Mouse (Mus musculus): Measurements from ENCODE around the gene Plxnb2. TPM values are rescaled to one million over a fixed set of nuclear protein-coding genes. Genes with fewer than 3 reads are reported as not detected.

The Plxnb2 gene
- polyA plus RNA-seq, 2 experiments: 170 to 212 TPM

GRCm38 (mm10) chr15:89122649-89123366 is 57.8 kb downstream of the Plxnb2 start, which contains the start of gene Tubgcp6:
Tubgcp6 (minus strand) TSS chr15:89123112.
- WGBS: under 1% methylated on average over 47 of the region's 47 CpGs
- TF ChIP-seq POLR2A (IDR thresholded peaks at IDR 0.05; ENCODE audit: borderline replicate concordance, extremely low read depth, insufficient read depth, insufficient read length): peak; percentile 74; the same call in 1 of the 2 replicates
- peak within 1 kb of the TSS; percentile 56 for H3K27ac ChIP-seq (replicated peaks; ENCODE audit: low read depth, low read length)

GRCm38 (mm10) chr15:89118007-89118406 is 62.6 kb downstream of the Plxnb2 start:
- Histone ChIP-seq H3K27ac (replicated peaks; ENCODE audit: low read depth, low read length) (no peak overlapping the region), H3K27me3 (ENCODE audit: control insufficient read depth, insufficient read depth, low read length) (no peaks in the 10 kb centered on the region), H3K9me3 (ENCODE audit: control insufficient read depth, low read length) (no peaks in the 10 kb centered on the region), H3K4me3 (replicated peaks; ENCODE audit: low read length) (no peak overlapping the region), H3K4me1 (ENCODE audit: control insufficient read depth, insufficient read depth, low read length) (peaks cover 18% of the 10 kb centered on the region), H3K4me2 (replicated peaks; ENCODE audit: low read depth, low read length, severe bottlenecking) (no peak overlapping the region), H3K36me3 (ENCODE audit: control insufficient read depth, insufficient read depth, low read length) (peaks cover 62% of the 10 kb centered on the region), H3K9ac (ENCODE audit: low read depth, low read length, severe bottlenecking) (no peak overlapping the region)
- TF ChIP-seq POLR2A (IDR thresholded peaks at IDR 0.05; ENCODE audit: borderline replicate concordance, extremely low read depth, insufficient read depth, insufficient read length): no peak
- DNase-seq (ENCODE audit: low spot score): no peak
- ATAC-seq (ENCODE audit: low FRiP score, low read depth): no peak

More at GRCm38 (mm10) chr15:89122649-89123366, 57.8 kb downstream of the Plxnb2 start, which contains the start of gene Tubgcp6:
- Histone ChIP-seq H3K36me3 (ENCODE audit: control insufficient read depth, insufficient read depth, low read length) (peaks cover 20% of the 10 kb centered on the region), H3K4me2 (replicated peaks; ENCODE audit: low read depth, low read length, severe bottlenecking) (peak within 1 kb of the TSS; percentile 81), H3K4me3 (replicated peaks; ENCODE audit: low read length) (peak within 1 kb of the TSS; percentile 83), H3K9me3 (ENCODE audit: control insufficient read depth, low read length) (no peaks in the 10 kb centered on the region), H3K9ac (ENCODE audit: low read depth, low read length, severe bottlenecking) (peak within 1 kb of the TSS; percentile 85), H3K4me1 (ENCODE audit: control insufficient read depth, insufficient read depth, low read length) (peaks cover 28% of the 10 kb centered on the region), H3K27me3 (ENCODE audit: control insufficient read depth, insufficient read depth, low read length) (no peaks in the 10 kb centered on the region)
- ATAC-seq (ENCODE audit: low FRiP score, low read depth) (peak; percentile 93), DNase-seq (ENCODE audit: low spot score) (peak; percentile 94)

GRCm38 (mm10) chr15:89110147-89110546 is 70.4 kb downstream of the Plxnb2 start:
- no peak for DNase-seq (ENCODE audit: low spot score)
- Histone ChIP-seq H3K4me2 (replicated peaks; ENCODE audit: low read depth, low read length, severe bottlenecking) (no peak overlapping the region), H3K36me3 (ENCODE audit: control insufficient read depth, insufficient read depth, low read length) (peaks cover 93% of the 10 kb centered on the region), H3K27ac (replicated peaks; ENCODE audit: low read depth, low read length) (no peak overlapping the region), H3K4me1 (ENCODE audit: control insufficient read depth, insufficient read depth, low read length) (no peaks in the 10 kb centered on the region), H3K9me3 (ENCODE audit: control insufficient read depth, low read length) (no peaks in the 10 kb centered on the region), H3K4me3 (replicated peaks; ENCODE audit: low read length) (no peak overlapping the region), H3K27me3 (ENCODE audit: control insufficient read depth, insufficient read depth, low read length) (no peaks in the 10 kb centered on the region), H3K9ac (ENCODE audit: low read depth, low read length, severe bottlenecking) (no peak overlapping the region)
- no peak for TF ChIP-seq POLR2A (IDR thresholded peaks at IDR 0.05; ENCODE audit: borderline replicate concordance, extremely low read depth, insufficient read depth, insufficient read length)
- no peak for ATAC-seq (ENCODE audit: low FRiP score, low read depth)
- 78% methylated on average over 9 of the region's 9 CpGs for WGBS

GRCm38 (mm10) chr15:89106976-89107375 is 73.6 kb downstream of the Plxnb2 start:
- H3K36me3 ChIP-seq (ENCODE audit: control insufficient read depth, insufficient read depth, low read length): peaks cover 95% of the 10 kb centered on the region
- H3K27me3 ChIP-seq (ENCODE audit: control insufficient read depth, insufficient read depth, low read length): no peaks in the 10 kb centered on the region
- H3K4me3 ChIP-seq (replicated peaks; ENCODE audit: low read length): no peak overlapping the region
- no peak overlapping the region for H3K27ac ChIP-seq (replicated peaks; ENCODE audit: low read depth, low read length)
- no peaks in the 10 kb centered on the region for H3K4me1 ChIP-seq (ENCODE audit: control insufficient read depth, insufficient read depth, low read length)
- no peak for TF ChIP-seq POLR2A (IDR thresholded peaks at IDR 0.05; ENCODE audit: borderline replicate concordance, extremely low read depth, insufficient read depth, insufficient read length)
- DNase-seq (ENCODE audit: low spot score) (no peak), ATAC-seq (ENCODE audit: low FRiP score, low read depth) (no peak)
- WGBS: 92% methylated on average over 1 of the region's 1 CpGs
- H3K9me3 ChIP-seq (ENCODE audit: control insufficient read depth, low read length): no peaks in the 10 kb centered on the region
- H3K9ac ChIP-seq (ENCODE audit: low read depth, low read length, severe bottlenecking): no peak overlapping the region
- H3K4me2 ChIP-seq (replicated peaks; ENCODE audit: low read depth, low read length, severe bottlenecking): no peak overlapping the region

- ATAC-seq (ENCODE audit: low FRiP score, low read depth) (no peak), DNase-seq (ENCODE audit: low spot score) (no peak)
- H3K9ac ChIP-seq (ENCODE audit: low read depth, low read length, severe bottlenecking): no peak overlapping the region
- no peaks in the 10 kb centered on the region for H3K9me3 ChIP-seq (ENCODE audit: control insufficient read depth, low read length)
- WGBS: 89% methylated on average over 13 of the region's 13 CpGs
- no peak overlapping the region for H3K4me3 ChIP-seq (replicated peaks; ENCODE audit: low read length)
- no peak overlapping the region for H3K27ac ChIP-seq (replicated peaks; ENCODE audit: low read depth, low read length)
- peaks cover 95% of the 10 kb centered on the region for H3K36me3 ChIP-seq (ENCODE audit: control insufficient read depth, insufficient read depth, low read length)
- H3K4me1 ChIP-seq (ENCODE audit: control insufficient read depth, insufficient read depth, low read length): no peaks in the 10 kb centered on the region
- no peaks in the 10 kb centered on the region for H3K27me3 ChIP-seq (ENCODE audit: control insufficient read depth, insufficient read depth, low read length)
- no peak for TF ChIP-seq POLR2A (IDR thresholded peaks at IDR 0.05; ENCODE audit: borderline replicate concordance, extremely low read depth, insufficient read depth, insufficient read length)
- H3K4me2 ChIP-seq (replicated peaks; ENCODE audit: low read depth, low read length, severe bottlenecking): no peak overlapping the region
Observed at GRCm38 (mm10) chr15:89106073-89106472, 74.5 kb downstream of the Plxnb2 start.

Small RNA genes lying within 50 kb of the gene (microRNA-seq; reads per million reads assigned to microRNA genes)
- gene Mir6958 (2.3 reads per million, percentile 3 among the genes with 10 or more reads in this experiment), gene Mir7118 (not detected)

Other genes with a start within 250 kb of the Plxnb2 start
- 0.08 TPM in 1 of 2 replicates, not detected in the other for gene Ttll8, start 226.4 kb downstream of the Plxnb2 start, polyA plus RNA-seq (2012; rRNA removed)
- not detected in 2 replicates for gene Ttll8, start 226.4 kb downstream of the Plxnb2 start, polyA plus RNA-seq (2014; fragmentation: Nextera tagmentation; extraction: Ambion mirVana)
- 0.31 and 0.36 TPM in 2 replicates for gene Mlc1, start 201.8 kb downstream of the Plxnb2 start, polyA plus RNA-seq (2012; rRNA removed)
- gene Mlc1, start 201.8 kb downstream of the Plxnb2 start, polyA plus RNA-seq (2014; fragmentation: Nextera tagmentation; extraction: Ambion mirVana): 0.12 and 0.21 TPM in 2 replicates
- 0.04 and 0.10 TPM in 2 replicates for gene Mov10l1, start 197.9 kb downstream of the Plxnb2 start, polyA plus RNA-seq (2012; rRNA removed)
- 0.11 and 0.19 TPM in 2 replicates for gene Mov10l1, start 197.9 kb downstream of the Plxnb2 start, polyA plus RNA-seq (2014; fragmentation: Nextera tagmentation; extraction: Ambion mirVana)
- gene Panx2, start 121.1 kb downstream of the Plxnb2 start, polyA plus RNA-seq (2012; rRNA removed): 1.9 and 2.0 TPM in 2 replicates
- gene Panx2, start 121.1 kb downstream of the Plxnb2 start, polyA plus RNA-seq (2014; fragmentation: Nextera tagmentation; extraction: Ambion mirVana): 0.29 and 0.48 TPM in 2 replicates
- gene Trabd, start 105.7 kb downstream of the Plxnb2 start, polyA plus RNA-seq (2012; rRNA removed): 43.5 and 51.0 TPM in 2 replicates
- 47.8 and 51.0 TPM in 2 replicates for gene Trabd, start 105.7 kb downstream of the Plxnb2 start, polyA plus RNA-seq (2014; fragmentation: Nextera tagmentation; extraction: Ambion mirVana)
- 32.7 and 40.7 TPM in 2 replicates for gene Selenoo, start 91.7 kb downstream of the Plxnb2 start, polyA plus RNA-seq (2012; rRNA removed)
- 20.6 and 22.9 TPM in 2 replicates for gene Selenoo, start 91.7 kb downstream of the Plxnb2 start, polyA plus RNA-seq (2014; fragmentation: Nextera tagmentation; extraction: Ambion mirVana)
- 36.8 and 56.5 TPM in 2 replicates for gene Tubgcp6, start 57.7 kb downstream of the Plxnb2 start, polyA plus RNA-seq (2012; rRNA removed)
- gene Tubgcp6, start 57.7 kb downstream of the Plxnb2 start, polyA plus RNA-seq (2014; fragmentation: Nextera tagmentation; extraction: Ambion mirVana): 17.2 and 17.6 TPM in 2 replicates
- 38.1 and 49.4 TPM in 2 replicates for gene Hdac10, start 52.1 kb downstream of the Plxnb2 start, polyA plus RNA-seq (2012; rRNA removed)
- gene Hdac10, start 52.1 kb downstream of the Plxnb2 start, polyA plus RNA-seq (2014; fragmentation: Nextera tagmentation; extraction: Ambion mirVana): 18.7 and 21.8 TPM in 2 replicates
- 13.7 and 14.9 TPM in 2 replicates for gene Mapk12, start 40.1 kb downstream of the Plxnb2 start, polyA plus RNA-seq (2012; rRNA removed)
- gene Mapk12, start 40.1 kb downstream of the Plxnb2 start, polyA plus RNA-seq (2014; fragmentation: Nextera tagmentation; extraction: Ambion mirVana): 5.0 and 8.3 TPM in 2 replicates
- 13.4 and 15.9 TPM in 2 replicates for gene Mapk11, start 31.2 kb downstream of the Plxnb2 start, polyA plus RNA-seq (2012; rRNA removed)
- gene Mapk11, start 31.2 kb downstream of the Plxnb2 start, polyA plus RNA-seq (2014; fragmentation: Nextera tagmentation; extraction: Ambion mirVana): 7.0 and 7.3 TPM in 2 replicates
- 39.2 and 53.6 TPM in 2 replicates for gene Dennd6b, start 15.7 kb upstream of the Plxnb2 start, polyA plus RNA-seq (2012; rRNA removed)
- gene Dennd6b, start 15.7 kb upstream of the Plxnb2 start, polyA plus RNA-seq (2014; fragmentation: Nextera tagmentation; extraction: Ambion mirVana): 12.7 and 14.0 TPM in 2 replicates
- gene Ppp6r2, start 30.8 kb upstream of the Plxnb2 start, polyA plus RNA-seq (2012; rRNA removed): 59.0 and 71.5 TPM in 2 replicates
- 28.3 and 31.7 TPM in 2 replicates for gene Ppp6r2, start 30.8 kb upstream of the Plxnb2 start, polyA plus RNA-seq (2014; fragmentation: Nextera tagmentation; extraction: Ambion mirVana)
- 154 and 170 TPM in 2 replicates for gene Sbf1, start 134.5 kb upstream of the Plxnb2 start, polyA plus RNA-seq (2012; rRNA removed)
- 65.1 and 72.3 TPM in 2 replicates for gene Sbf1, start 134.5 kb upstream of the Plxnb2 start, polyA plus RNA-seq (2014; fragmentation: Nextera tagmentation; extraction: Ambion mirVana)
- gene Adm2, start 141.9 kb upstream of the Plxnb2 start, polyA plus RNA-seq (2012; rRNA removed): 0.74 and 1.0 TPM in 2 replicates
- gene Adm2, start 141.9 kb upstream of the Plxnb2 start, polyA plus RNA-seq (2014; fragmentation: Nextera tagmentation; extraction: Ambion mirVana): 0.52 TPM in 1 of 2 replicates, not detected in the other
- gene Miox, start 153.6 kb upstream of the Plxnb2 start, polyA plus RNA-seq (2012; rRNA removed): not detected in 2 replicates
- not detected in 2 replicates for gene Miox, start 153.6 kb upstream of the Plxnb2 start, polyA plus RNA-seq (2014; fragmentation: Nextera tagmentation; extraction: Ambion mirVana)
- gene Lmf2, start 174.9 kb upstream of the Plxnb2 start, polyA plus RNA-seq (2012; rRNA removed): 55.7 and 74.0 TPM in 2 replicates
- gene Lmf2, start 174.9 kb upstream of the Plxnb2 start, polyA plus RNA-seq (2014; fragmentation: Nextera tagmentation; extraction: Ambion mirVana): 49.1 and 53.6 TPM in 2 replicates
- gene Ncaph2, start 174.9 kb upstream of the Plxnb2 start, polyA plus RNA-seq (2012; rRNA removed): 153 and 209 TPM in 2 replicates
- 145 and 160 TPM in 2 replicates for gene Ncaph2, start 174.9 kb upstream of the Plxnb2 start, polyA plus RNA-seq (2014; fragmentation: Nextera tagmentation; extraction: Ambion mirVana)
- gene Sco2, start 193.1 kb upstream of the Plxnb2 start, polyA plus RNA-seq (2012; rRNA removed): 19.8 and 27.2 TPM in 2 replicates
- gene Sco2, start 193.1 kb upstream of the Plxnb2 start, polyA plus RNA-seq (2014; fragmentation: Nextera tagmentation; extraction: Ambion mirVana): 7.5 and 10.3 TPM in 2 replicates
- 2.0 and 3.3 TPM in 2 replicates for gene Tymp, start 196.3 kb upstream of the Plxnb2 start, polyA plus RNA-seq (2012; rRNA removed)
- gene Tymp, start 196.3 kb upstream of the Plxnb2 start, polyA plus RNA-seq (2014; fragmentation: Nextera tagmentation; extraction: Ambion mirVana): 1.3 and 1.6 TPM in 2 replicates
- 0.24 and 0.62 TPM in 2 replicates for gene Odf3b, start 198.5 kb upstream of the Plxnb2 start, polyA plus RNA-seq (2012; rRNA removed)
- 0.67 and 0.72 TPM in 2 replicates for gene Odf3b, start 198.5 kb upstream of the Plxnb2 start, polyA plus RNA-seq (2014; fragmentation: Nextera tagmentation; extraction: Ambion mirVana)
- 0.03 TPM in 1 of 2 replicates, not detected in the other for gene Klhdc7b, start 204.1 kb upstream of the Plxnb2 start, polyA plus RNA-seq (2012; rRNA removed)
- gene Klhdc7b, start 204.1 kb upstream of the Plxnb2 start, polyA plus RNA-seq (2014; fragmentation: Nextera tagmentation; extraction: Ambion mirVana): not detected in 2 replicates
- gene Syce3, start 229.7 kb upstream of the Plxnb2 start, polyA plus RNA-seq (2012; rRNA removed): not detected in 2 replicates
- not detected in 2 replicates for gene Syce3, start 229.7 kb upstream of the Plxnb2 start, polyA plus RNA-seq (2014; fragmentation: Nextera tagmentation; extraction: Ambion mirVana)
- 3.7 and 4.4 TPM in 2 replicates for gene Cpt1b, start 245.1 kb upstream of the Plxnb2 start, polyA plus RNA-seq (2012; rRNA removed)
- 0.57 and 0.63 TPM in 2 replicates for gene Cpt1b, start 245.1 kb upstream of the Plxnb2 start, polyA plus RNA-seq (2014; fragmentation: Nextera tagmentation; extraction: Ambion mirVana)
- 0.96 and 1.8 TPM in 2 replicates for gene C730034F03Rik, start 248.8 kb upstream of the Plxnb2 start, polyA plus RNA-seq (2012; rRNA removed)
- 1.4 and 2.4 TPM in 2 replicates for gene C730034F03Rik, start 248.8 kb upstream of the Plxnb2 start, polyA plus RNA-seq (2014; fragmentation: Nextera tagmentation; extraction: Ambion mirVana)
- gene Gm44502, start 248.9 kb upstream of the Plxnb2 start, polyA plus RNA-seq (2012; rRNA removed): 0.40 and 0.47 TPM in 2 replicates
- not detected in 2 replicates for gene Gm44502, start 248.9 kb upstream of the Plxnb2 start, polyA plus RNA-seq (2014; fragmentation: Nextera tagmentation; extraction: Ambion mirVana)
- gene Chkb, start 249.1 kb upstream of the Plxnb2 start, polyA plus RNA-seq (2012; rRNA removed): 72.6 and 79.0 TPM in 2 replicates
- gene Chkb, start 249.1 kb upstream of the Plxnb2 start, polyA plus RNA-seq (2014; fragmentation: Nextera tagmentation; extraction: Ambion mirVana): 45.6 and 46.9 TPM in 2 replicates